Mouse (Mus musculus): ENCODE measurements around the gene Nckap5l. TPM values are rescaled to one million over a fixed set of nuclear protein-coding genes. Genes with fewer than 3 reads are reported as not detected.

Nckap5l gene
- polyA plus RNA-seq, 1 experiment from 2014 or later, result 14.4 TPM

DNA sequence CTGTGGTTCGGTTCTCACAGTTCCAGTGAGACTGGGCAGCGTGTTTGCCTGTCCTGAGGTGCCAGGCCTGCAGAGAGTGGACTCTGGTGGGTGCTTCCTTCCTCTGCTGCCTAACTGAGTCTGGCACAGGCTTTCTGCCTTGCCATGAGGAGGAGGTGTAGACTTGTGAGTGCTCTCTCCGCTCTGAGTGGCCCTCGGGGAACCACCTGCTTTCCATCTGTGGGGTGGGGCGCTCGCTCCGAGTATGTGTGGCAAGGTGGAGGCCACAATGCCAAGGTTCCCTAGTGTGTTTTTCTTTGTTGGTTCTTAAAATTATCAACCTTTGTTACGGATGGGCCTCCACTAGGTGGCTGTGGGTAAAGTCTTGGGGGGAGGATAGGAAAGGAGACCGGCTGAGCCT lies 48.7 kb downstream of the Nckap5l start:
- no peak overlapping the region for H3K27ac ChIP-seq (ENCODE audit: low read depth)
- DNase-seq, result no peak
- no peak for TF ChIP-seq CTCF (IDR thresholded peaks at IDR 0.05; ENCODE audit: low read depth)
- peaks cover 68% of the 10 kb centered on the region for H3K36me3 ChIP-seq (ENCODE audit: insufficient read depth)
- no peak overlapping the region for H3K4me3 ChIP-seq (ENCODE audit: low read depth, low read length)
- H3K9ac ChIP-seq, result no peak overlapping the region
- ATAC-seq (ENCODE audit: insufficient read depth), result no peak
- no peak overlapping the region for H3K4me2 ChIP-seq
- H3K27me3 ChIP-seq (ENCODE audit: insufficient read depth, low read length), result no peaks in the 10 kb centered on the region
- no peaks in the 10 kb centered on the region for H3K4me1 ChIP-seq (ENCODE audit: insufficient read depth)
- no peaks in the 10 kb centered on the region for H3K9me3 ChIP-seq (ENCODE audit: low read depth, low read length)
- 84% methylated on average over 9 of the region's 9 CpGs for WGBS

DNA sequence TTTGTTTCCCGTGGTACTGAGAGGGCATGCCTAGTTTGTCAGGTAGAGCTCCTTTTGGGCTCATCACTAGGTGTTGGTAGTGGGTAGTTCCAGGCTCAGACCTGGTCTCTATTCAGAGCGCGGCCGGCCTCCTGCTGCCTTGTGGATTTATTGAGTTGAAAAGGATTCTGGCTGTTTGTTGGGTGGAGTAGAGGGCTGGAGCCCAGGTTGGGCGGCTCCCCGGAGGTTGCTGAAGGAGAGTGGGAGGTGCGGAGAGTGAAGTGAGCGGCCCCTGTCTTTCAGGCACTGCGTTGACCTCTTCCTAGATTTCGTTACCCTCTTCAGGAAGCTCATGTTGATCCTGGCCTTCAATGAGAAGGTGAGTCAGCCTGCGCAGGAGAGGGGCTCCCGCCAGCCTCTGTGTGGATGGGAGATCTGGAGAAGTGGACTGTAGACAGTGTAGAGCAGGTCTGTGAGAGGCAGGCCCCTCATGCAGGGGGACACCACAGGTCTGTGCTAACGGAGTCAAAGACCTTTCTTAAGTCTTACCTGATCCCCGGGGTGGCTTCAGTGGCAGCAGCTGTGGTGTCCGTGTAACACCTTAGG lies 50.5 kb downstream of the Nckap5l start:
- DNase-seq (no peak), ATAC-seq (ENCODE audit: insufficient read depth) (no peak)
- Histone ChIP-seq H3K4me2 (no peak overlapping the region), H3K4me3 (ENCODE audit: low read depth, low read length) (no peak overlapping the region), H3K9me3 (ENCODE audit: low read depth, low read length) (no peaks in the 10 kb centered on the region), H3K4me1 (ENCODE audit: insufficient read depth) (no peaks in the 10 kb centered on the region), H3K36me3 (ENCODE audit: insufficient read depth) (peaks cover 85% of the 10 kb centered on the region), H3K27ac (ENCODE audit: low read depth) (no peak overlapping the region), H3K9ac (no peak overlapping the region), H3K27me3 (ENCODE audit: insufficient read depth, low read length) (no peaks in the 10 kb centered on the region)
- 84% methylated on average over 15 of the region's 15 CpGs for WGBS
- TF ChIP-seq CTCF (IDR thresholded peaks at IDR 0.05; ENCODE audit: low read depth), result no peak

DNA sequence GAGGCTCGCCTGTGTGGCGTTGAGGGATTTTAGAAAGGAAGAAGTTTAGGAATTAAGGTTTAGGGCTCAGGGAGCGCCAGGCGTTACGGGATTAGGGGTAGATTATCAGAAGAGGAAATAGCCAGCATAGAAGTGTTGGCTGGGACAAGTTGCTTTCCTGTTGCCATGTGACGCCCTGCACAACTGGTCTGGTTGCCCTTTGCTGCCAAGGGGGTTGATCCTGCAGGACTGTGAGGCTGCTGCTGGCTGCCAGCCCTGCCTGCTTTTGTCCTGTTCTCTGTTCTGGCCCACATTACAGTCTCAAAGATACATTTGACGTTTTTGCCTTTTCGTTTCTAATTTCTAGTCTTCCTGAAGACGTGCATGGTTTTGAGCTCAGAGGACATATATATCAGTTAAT lies 52.4 kb downstream of the Nckap5l start:
- 90% methylated on average over 9 of the region's 9 CpGs for WGBS
- DNase-seq (no peak), ATAC-seq (ENCODE audit: insufficient read depth) (no peak)
- Histone ChIP-seq H3K36me3 (ENCODE audit: insufficient read depth) (peaks cover 88% of the 10 kb centered on the region), H3K4me1 (ENCODE audit: insufficient read depth) (no peaks in the 10 kb centered on the region), H3K4me2 (no peak overlapping the region), H3K9me3 (ENCODE audit: low read depth, low read length) (no peaks in the 10 kb centered on the region), H3K9ac (no peak overlapping the region), H3K27ac (ENCODE audit: low read depth) (no peak overlapping the region), H3K4me3 (ENCODE audit: low read depth, low read length) (no peak overlapping the region), H3K27me3 (ENCODE audit: insufficient read depth, low read length) (no peaks in the 10 kb centered on the region)
- no peak for TF ChIP-seq CTCF (IDR thresholded peaks at IDR 0.05; ENCODE audit: low read depth)

- ATAC-seq (ENCODE audit: insufficient read depth) (no peak), DNase-seq (no peak)
- Histone ChIP-seq H3K4me2 (no peak overlapping the region), H3K4me3 (ENCODE audit: low read depth, low read length) (no peak overlapping the region), H3K4me1 (ENCODE audit: insufficient read depth) (no peaks in the 10 kb centered on the region), H3K9me3 (ENCODE audit: low read depth, low read length) (no peaks in the 10 kb centered on the region), H3K9ac (no peak overlapping the region), H3K27ac (ENCODE audit: low read depth) (no peak overlapping the region), H3K27me3 (ENCODE audit: insufficient read depth, low read length) (no peaks in the 10 kb centered on the region), H3K36me3 (ENCODE audit: insufficient read depth) (peaks cover 76% of the 10 kb centered on the region)
- whole genome bisulfite sequencing, result 83% methylated on average over 12 of the region's 12 CpGs
- TF ChIP-seq CTCF (IDR thresholded peaks at IDR 0.05; ENCODE audit: low read depth), result no peak
These were observed 54.2 kb downstream of the Nckap5l start for GRCm38 (mm10) chr15:99403159-99403889.

DNA sequence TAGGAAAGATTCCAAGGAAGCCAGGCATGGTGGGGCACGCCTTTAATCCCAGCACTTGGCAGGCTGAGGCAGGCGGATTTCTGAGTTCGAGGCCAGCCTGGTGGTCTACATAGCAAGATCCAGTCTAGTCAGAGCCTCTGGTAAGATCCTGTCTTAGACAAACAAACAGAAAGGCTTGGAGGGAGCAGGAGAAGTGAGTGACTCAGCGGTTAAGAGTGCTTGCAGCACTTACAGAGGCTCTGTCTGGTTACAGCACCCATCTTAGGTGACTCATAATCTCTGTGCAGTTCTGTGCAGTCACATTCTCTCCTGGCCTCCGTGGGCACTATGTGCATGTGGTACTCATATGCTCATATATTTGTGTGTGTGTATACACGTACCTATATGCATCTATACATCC lies 56.9 kb downstream of the Nckap5l start:
- Histone ChIP-seq H3K4me3 (ENCODE audit: low read depth, low read length) (no peak overlapping the region), H3K9me3 (ENCODE audit: low read depth, low read length) (no peaks in the 10 kb centered on the region), H3K4me1 (ENCODE audit: insufficient read depth) (no peaks in the 10 kb centered on the region), H3K4me2 (no peak overlapping the region), H3K27me3 (ENCODE audit: insufficient read depth, low read length) (no peaks in the 10 kb centered on the region), H3K9ac (no peak overlapping the region), H3K27ac (ENCODE audit: low read depth) (no peak overlapping the region), H3K36me3 (ENCODE audit: insufficient read depth) (peaks cover 49% of the 10 kb centered on the region)
- ATAC-seq (ENCODE audit: insufficient read depth), result no peak
- 73% methylated on average over 6 of the region's 6 CpGs for WGBS
- TF ChIP-seq CTCF (IDR thresholded peaks at IDR 0.05; ENCODE audit: low read depth), result no peak
- DNase-seq, result no peak

GRCm38 (mm10) chr15:99399503-99400245 lies 57.9 kb downstream of the Nckap5l start:
- 77% methylated on average over 15 of the region's 15 CpGs for WGBS
- Histone ChIP-seq H3K27ac (ENCODE audit: low read depth) (no peak overlapping the region), H3K27me3 (ENCODE audit: insufficient read depth, low read length) (no peaks in the 10 kb centered on the region), H3K4me2 (no peak overlapping the region), H3K9ac (no peak overlapping the region), H3K36me3 (ENCODE audit: insufficient read depth) (peaks cover 40% of the 10 kb centered on the region), H3K9me3 (ENCODE audit: low read depth, low read length) (no peaks in the 10 kb centered on the region), H3K4me3 (ENCODE audit: low read depth, low read length) (no peak overlapping the region), H3K4me1 (ENCODE audit: insufficient read depth) (peaks cover 4% of the 10 kb centered on the region)
- ATAC-seq (ENCODE audit: insufficient read depth) (no peak), DNase-seq (no peak)
- no peak for TF ChIP-seq CTCF (IDR thresholded peaks at IDR 0.05; ENCODE audit: low read depth)

DNA sequence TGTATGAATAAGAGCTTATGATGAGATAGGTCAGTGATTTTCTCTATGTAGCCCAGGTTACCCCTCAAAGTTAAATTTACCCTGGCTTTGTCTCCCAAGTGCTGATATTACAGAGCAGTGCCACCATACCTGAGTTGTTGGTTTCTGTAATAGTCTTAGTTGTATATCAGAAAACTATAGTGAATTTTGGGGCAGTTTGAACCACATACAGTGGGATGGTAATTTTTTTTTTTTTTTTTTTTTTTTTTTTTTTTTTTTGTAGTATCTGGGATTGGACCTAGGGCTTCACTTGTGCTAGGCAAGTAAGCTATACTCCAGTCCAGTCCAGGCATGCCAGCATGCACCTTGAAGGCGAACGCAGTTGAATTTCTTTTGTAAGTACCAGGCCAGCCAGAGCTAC lies 59.9 kb downstream of the Nckap5l start:
- Histone ChIP-seq H3K9me3 (ENCODE audit: low read depth, low read length) (no peaks in the 10 kb centered on the region), H3K4me1 (ENCODE audit: insufficient read depth) (peaks cover 8% of the 10 kb centered on the region)

More for the DNA sequence above, 59.9 kb downstream of the Nckap5l start:
- TF ChIP-seq CTCF (IDR thresholded peaks at IDR 0.05; ENCODE audit: low read depth), result no peak
- ATAC-seq (ENCODE audit: insufficient read depth) (no peak), DNase-seq (no peak)
- 94% methylated on average over 2 of the region's 2 CpGs for WGBS
- no peak overlapping the region for H3K4me3 ChIP-seq (ENCODE audit: low read depth, low read length)
- H3K4me2 ChIP-seq, result no peak overlapping the region
- no peaks in the 10 kb centered on the region for H3K27me3 ChIP-seq (ENCODE audit: insufficient read depth, low read length)
- H3K36me3 ChIP-seq (ENCODE audit: insufficient read depth), result peaks cover 20% of the 10 kb centered on the region
- no peak overlapping the region for H3K27ac ChIP-seq (ENCODE audit: low read depth)
- H3K9ac ChIP-seq, result no peak overlapping the region
